Mouse (Mus musculus): ENCODE results near the gene Hbb-bh1.
"Not testable (repeated sequence)": the region's sequence is repeated elsewhere in the genome, so short reads cannot be mapped to it uniquely, and the experiment has no call there.

Gene Hbb-bh1

GRCm38 (mm10) chr7:103813152-103813551 is 29.8 kb downstream of the Hbb-bh1 start:
- in situ Hi-C loops (cut with MseI, MboI) = not testable (repeated sequence)

DNA sequence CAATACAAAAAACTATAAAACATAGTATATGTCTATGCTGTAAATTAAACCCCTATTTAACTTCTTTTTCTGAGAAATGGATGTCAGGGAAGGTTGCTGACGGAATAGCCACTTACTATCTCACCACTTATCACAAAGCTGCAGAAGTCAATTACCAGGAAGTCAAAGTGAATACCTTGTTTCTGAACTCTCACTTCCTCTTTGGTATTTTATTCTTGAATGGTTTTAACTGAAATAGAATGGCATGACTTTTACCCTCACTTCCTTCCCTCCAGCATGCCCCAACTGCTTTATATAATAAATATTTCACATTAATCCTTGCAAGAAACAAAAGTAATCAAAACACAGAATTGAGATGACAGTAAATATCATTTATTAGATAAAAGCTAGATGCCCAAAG is 30.8 kb downstream of the Hbb-bh1 start:
- in situ Hi-C loops (cut with MseI, MboI) = no loop called here

GRCm38 (mm10) chr7:103811223-103811845 is 31.6 kb downstream of the Hbb-bh1 start:
- in situ Hi-C loops (cut with MseI, MboI) = no loop called here

DNA sequence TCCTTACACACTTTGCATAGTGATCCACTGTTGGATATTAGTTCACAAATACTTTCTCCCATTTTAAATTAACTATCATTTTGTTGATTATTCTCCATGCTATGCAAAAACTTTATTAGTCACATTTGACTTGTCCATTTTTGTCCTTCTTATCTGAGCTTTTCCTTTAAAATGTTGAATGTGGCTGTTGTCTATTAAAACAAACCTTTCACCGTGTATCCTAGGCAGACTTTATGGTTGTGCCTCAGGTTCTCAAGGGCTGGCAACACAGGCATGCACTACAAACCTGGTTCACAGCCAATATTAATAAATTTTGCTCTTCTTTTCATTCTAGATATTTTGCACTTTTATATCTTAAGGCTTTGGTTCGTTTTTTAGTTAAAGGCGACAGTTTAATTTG is 32.2 kb downstream of the Hbb-bh1 start:
- in situ Hi-C loops (cut with MseI, MboI) = no loop called here

DNA sequence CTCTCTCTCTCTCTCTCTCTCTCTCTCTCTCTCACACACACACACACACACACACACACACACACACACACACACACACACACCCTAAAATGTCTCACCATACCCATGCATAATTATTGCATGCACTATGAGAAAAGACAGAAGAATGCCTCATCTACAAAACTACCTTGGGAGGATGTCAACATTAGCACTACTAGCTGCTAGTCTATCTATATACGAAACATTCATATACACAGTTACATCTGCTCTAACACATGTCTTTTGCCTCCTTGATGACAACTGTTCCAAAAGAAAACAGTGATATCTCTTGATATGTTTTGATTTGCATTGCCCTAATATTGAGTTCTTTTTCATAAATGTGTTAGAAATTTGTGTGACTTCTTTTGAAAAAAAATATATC is 32.7 kb downstream of the Hbb-bh1 start:
- in situ Hi-C loops (cut with MseI, MboI) = no loop called here

GRCm38 (mm10) chr7:103809801-103810155 is 33.2 kb downstream of the Hbb-bh1 start:
- in situ Hi-C loops (cut with MseI, MboI) = no loop called here

DNA sequence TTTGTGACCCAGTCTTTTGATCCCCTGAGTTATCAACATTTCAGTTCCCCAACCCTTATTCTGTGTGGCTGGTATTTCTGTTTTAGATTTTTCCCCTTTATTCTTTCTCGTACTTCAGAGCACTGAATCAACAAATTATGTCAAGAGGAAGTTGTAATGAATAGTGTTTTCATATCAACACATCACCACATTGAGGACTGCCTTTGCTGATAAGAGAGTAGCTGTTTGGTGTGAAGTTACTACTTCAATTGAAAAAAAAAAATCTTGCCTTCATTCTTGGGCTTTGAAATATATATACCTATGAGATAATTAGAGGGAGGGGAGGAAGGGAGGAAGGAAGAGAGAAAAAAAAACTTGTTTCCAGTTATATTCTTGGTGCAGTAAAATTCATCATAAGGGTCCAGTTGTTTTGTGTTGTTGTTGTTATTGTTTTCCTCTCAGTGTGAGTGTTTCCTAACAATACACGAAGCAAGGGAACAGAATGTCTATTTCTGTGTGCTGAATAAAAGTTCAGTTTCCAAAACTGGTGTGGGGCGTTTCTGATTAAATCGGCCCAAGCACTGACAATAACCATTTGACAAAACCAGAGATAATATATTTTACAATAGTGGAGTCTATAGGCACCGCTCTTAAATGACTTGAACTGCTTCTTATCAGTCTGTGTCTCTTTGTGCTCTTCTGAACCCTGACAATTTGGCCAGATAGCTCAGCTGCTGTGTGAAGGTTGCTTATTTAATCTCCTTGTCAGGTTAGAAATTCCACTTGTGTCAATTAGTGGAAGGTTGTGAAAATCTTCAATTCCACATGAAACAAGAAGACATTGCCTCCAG is 33.8 kb downstream of the Hbb-bh1 start:
- in situ Hi-C loops (cut with MseI, MboI) = no loop called here

DNA sequence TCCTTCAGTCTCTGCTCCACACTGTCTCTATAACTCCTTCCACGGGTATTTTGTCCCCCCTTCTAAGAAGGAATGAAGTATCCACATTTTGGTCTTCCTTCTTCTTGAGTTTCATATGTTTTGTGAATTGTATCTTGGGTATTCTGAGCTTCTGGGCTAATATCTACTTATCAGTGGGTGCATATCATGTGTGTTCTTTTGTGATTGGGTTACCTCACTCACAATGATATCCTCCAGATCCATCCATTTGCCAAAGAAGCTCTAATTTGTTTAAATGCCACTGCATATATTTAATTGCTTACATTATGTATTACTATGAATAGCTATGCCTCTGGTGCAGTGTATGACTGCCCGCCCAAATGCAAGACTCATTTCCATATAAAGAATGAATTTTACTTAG is 34.8 kb downstream of the Hbb-bh1 start:
- in situ Hi-C loops (cut with MseI, MboI) = not testable (repeated sequence)

- in situ Hi-C loops (cut with MseI, MboI) = no loop called here
Observed at GRCm38 (mm10) chr7:103806856-103807255, 36.1 kb downstream of the Hbb-bh1 start.

DNA sequence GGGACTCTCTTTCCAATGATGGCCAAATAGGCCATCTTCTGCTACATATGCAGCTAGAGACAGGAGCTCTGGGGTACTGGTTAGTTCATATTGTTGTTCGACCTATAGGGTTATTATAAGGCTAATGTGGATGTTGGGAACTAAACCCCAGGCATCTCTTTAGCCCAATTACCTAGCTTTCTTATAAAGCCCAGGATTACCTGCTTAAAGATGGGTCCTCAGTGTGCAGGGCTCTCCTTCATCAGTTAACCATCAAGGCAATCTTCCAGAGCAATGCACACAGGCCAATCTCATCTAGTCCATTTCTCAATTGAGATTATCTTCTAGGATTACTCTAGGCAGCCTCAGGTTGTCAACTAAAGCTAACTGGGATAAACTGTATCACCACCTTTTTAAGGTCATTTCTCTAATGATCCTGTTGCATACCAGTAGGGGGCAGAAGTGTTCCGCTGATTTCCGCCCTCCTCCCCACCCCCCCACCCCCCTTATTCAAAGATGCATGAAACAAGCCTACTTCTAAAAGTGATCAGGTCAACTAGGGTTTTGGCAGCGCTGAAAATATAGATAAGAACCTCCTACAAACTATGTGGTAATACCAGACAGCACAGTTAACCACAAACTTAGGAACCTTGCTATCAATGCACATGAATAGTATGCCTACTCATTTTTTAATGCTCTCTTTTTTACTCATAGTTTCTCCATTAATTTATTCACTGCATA is 50.1 kb downstream of the Hbb-bh1 start:
- in situ Hi-C loops (cut with MseI, MboI) = loop anchor here in 1 of 2 experiments (10.0 kb wide), 1 partner anchor 82 kb away; no protein-coding TSS in a partner anchor

- in situ Hi-C loops (cut with MseI, MboI) = loop anchor here in 1 of 2 experiments (10.0 kb wide), 1 partner anchor 83 kb away; no protein-coding TSS in a partner anchor
Observed at GRCm38 (mm10) chr7:103791721-103792120, 51.2 kb downstream of the Hbb-bh1 start, which contains the start of gene Olfr67. Gene Olfr67, minus strand, starts transcription at chr7:103791821.
